Mouse (Mus musculus): ENCODE measurements around the gene Cep19. TPM values are rescaled to one million over a fixed set of nuclear protein-coding genes. Genes with fewer than 3 reads are reported as not detected.

Cep19 gene
- polyA plus RNA-seq, 1 experiment from 2014 or later = 19.1 TPM

- no peak for ATAC-seq (ENCODE audit: low FRiP score, low TSS enrichment)
- TF ChIP-seq EP300 (optimal IDR thresholded peaks at IDR 0.05) = no peak
- TF ChIP-seq CTCF (IDR thresholded peaks at IDR 0.05; ENCODE audit: low read depth) = no peak
- Histone ChIP-seq H3K4me1 (replicated peaks; ENCODE audit: control insufficient read depth, insufficient read depth) (no peaks in the 10 kb centered on the region), H3K27me3 (ENCODE audit: control insufficient read depth, insufficient read depth, low read length) (no peaks in the 10 kb centered on the region), H3K4me2 (replicated peaks; ENCODE audit: low read depth) (no peak overlapping the region), H3K9me3 (ENCODE audit: control insufficient read depth, low read length) (no peaks in the 10 kb centered on the region), H3K27ac (replicated peaks) (no peak overlapping the region), H3K9ac (ENCODE audit: low read length) (no peak overlapping the region), H3K4me3 (ENCODE audit: low read depth, low read length) (no peak overlapping the region), H3K36me3 (ENCODE audit: control insufficient read depth, insufficient read depth, low read length) (no peaks in the 10 kb centered on the region)
- no peak for DNase-seq (ENCODE audit: low spot score)
- WGBS = 67% methylated on average over 4 of the region's 4 CpGs
These were observed 27.4 kb downstream of the Cep19 start for GRCm38 (mm10) chr16:32127046-32127445.

GRCm38 (mm10) chr16:32129449-32130189 is 30.0 kb downstream of the Cep19 start:
- DNase-seq (ENCODE audit: low spot score) (no peak), ATAC-seq (ENCODE audit: low FRiP score, low TSS enrichment) (no peak)
- H3K4me2 ChIP-seq (replicated peaks; ENCODE audit: low read depth) = peak overlapping the region; percentile 35; the same call in 1 of the 2 replicates
- 58% methylated on average over 20 of the region's 20 CpGs for WGBS
- TF ChIP-seq CTCF (IDR thresholded peaks at IDR 0.05; ENCODE audit: low read depth) (no peak), EP300 (optimal IDR thresholded peaks at IDR 0.05) (no peak)
- H3K36me3 ChIP-seq (ENCODE audit: control insufficient read depth, insufficient read depth, low read length) = no peaks in the 10 kb centered on the region
- no peaks in the 10 kb centered on the region for H3K9me3 ChIP-seq (ENCODE audit: control insufficient read depth, low read length)
- H3K27ac ChIP-seq (replicated peaks) = 0 out of 2 replicates have a peak overlapping the region, but pooled peaks have one; percentile 30
- H3K27me3 ChIP-seq (ENCODE audit: control insufficient read depth, insufficient read depth, low read length) = no peaks in the 10 kb centered on the region
- H3K4me3 ChIP-seq (ENCODE audit: low read depth, low read length) = peak overlapping the region; percentile 28
- no peak overlapping the region for H3K9ac ChIP-seq (ENCODE audit: low read length)
- H3K4me1 ChIP-seq (replicated peaks; ENCODE audit: control insufficient read depth, insufficient read depth) = no peaks in the 10 kb centered on the region

DNA sequence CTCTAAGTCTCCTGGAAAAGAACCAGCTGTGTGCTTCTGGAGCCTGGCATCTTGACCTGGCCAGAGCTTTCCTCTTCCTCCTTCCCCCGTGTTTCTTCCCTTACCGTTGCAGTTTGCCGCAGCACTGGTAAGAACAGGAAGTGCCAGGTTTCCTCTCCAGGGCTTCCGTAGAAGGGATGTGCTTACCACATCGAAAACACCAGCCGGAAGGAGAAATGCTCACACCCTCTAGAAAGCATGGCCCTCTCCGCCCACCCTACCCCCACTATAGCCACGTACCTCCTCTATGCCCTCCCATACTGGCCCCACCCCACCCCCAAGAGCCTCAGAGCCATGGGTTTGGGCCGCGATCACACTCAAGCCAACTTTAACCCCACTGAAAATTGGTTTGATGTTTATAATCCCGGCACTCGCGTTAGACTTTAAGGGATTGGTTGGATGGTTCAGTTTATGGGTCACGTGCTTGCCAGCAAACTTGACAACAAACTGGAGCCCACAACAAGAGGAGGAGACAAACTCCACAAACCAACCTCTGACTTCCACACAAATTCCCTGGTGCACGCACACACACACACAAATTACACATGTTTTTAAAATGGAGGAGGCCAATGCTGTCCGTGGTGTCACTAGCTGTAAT is 30.7 kb downstream of the Cep19 start:
- no peaks in the 10 kb centered on the region for H3K27me3 ChIP-seq (ENCODE audit: control insufficient read depth, insufficient read depth, low read length)
- TF ChIP-seq EP300 (optimal IDR thresholded peaks at IDR 0.05) (no peak), CTCF (IDR thresholded peaks at IDR 0.05; ENCODE audit: low read depth) (no peak)
- peak; percentile 78 for ATAC-seq (ENCODE audit: low FRiP score, low TSS enrichment)
- 52% methylated on average over 16 of the region's 16 CpGs for WGBS
- H3K4me2 ChIP-seq (replicated peaks; ENCODE audit: low read depth) = peak overlapping the region; percentile 35
- H3K27ac ChIP-seq (replicated peaks) = 0 out of 2 replicates have a peak overlapping the region, but pooled peaks have one; percentile 4
- H3K4me3 ChIP-seq (ENCODE audit: low read depth, low read length) = peak overlapping the region; percentile 28
- peak; percentile 33 for DNase-seq (ENCODE audit: low spot score)
- H3K36me3 ChIP-seq (ENCODE audit: control insufficient read depth, insufficient read depth, low read length) = no peaks in the 10 kb centered on the region
- no peaks in the 10 kb centered on the region for H3K9me3 ChIP-seq (ENCODE audit: control insufficient read depth, low read length)
- H3K9ac ChIP-seq (ENCODE audit: low read length) = no peak overlapping the region
- no peaks in the 10 kb centered on the region for H3K4me1 ChIP-seq (replicated peaks; ENCODE audit: control insufficient read depth, insufficient read depth)

DNA sequence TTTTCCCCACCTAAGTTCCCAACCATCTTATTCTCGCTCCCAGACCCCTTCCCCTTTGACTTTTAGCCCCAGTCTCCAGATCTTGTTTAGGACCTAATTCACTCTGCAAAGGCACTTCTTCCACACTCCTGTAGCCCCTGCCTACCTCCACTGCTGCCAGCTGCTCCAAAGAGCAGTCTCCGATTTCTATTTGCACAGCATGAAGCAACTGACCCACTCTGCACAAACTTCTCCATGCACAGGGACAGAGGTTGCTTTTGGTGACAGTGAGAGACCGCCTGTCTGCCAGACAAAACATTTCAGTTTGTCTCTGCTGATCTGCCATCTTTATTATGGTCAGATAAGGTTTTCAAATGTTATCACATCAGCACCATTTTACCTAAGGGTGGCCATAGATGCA is 33.5 kb downstream of the Cep19 start:
- Histone ChIP-seq H3K9ac (ENCODE audit: low read length) (no peak overlapping the region), H3K4me3 (ENCODE audit: low read depth, low read length) (no peak overlapping the region), H3K4me1 (replicated peaks; ENCODE audit: control insufficient read depth, insufficient read depth) (no peaks in the 10 kb centered on the region), H3K27ac (replicated peaks) (no peak overlapping the region), H3K9me3 (ENCODE audit: control insufficient read depth, low read length) (no peaks in the 10 kb centered on the region), H3K36me3 (ENCODE audit: control insufficient read depth, insufficient read depth, low read length) (no peaks in the 10 kb centered on the region), H3K4me2 (replicated peaks; ENCODE audit: low read depth) (no peak overlapping the region), H3K27me3 (ENCODE audit: control insufficient read depth, insufficient read depth, low read length) (no peaks in the 10 kb centered on the region)
- no peak for TF ChIP-seq CTCF (IDR thresholded peaks at IDR 0.05; ENCODE audit: low read depth)
- TF ChIP-seq EP300 (optimal IDR thresholded peaks at IDR 0.05) = no peak
- no peak for DNase-seq (ENCODE audit: low spot score)
- no peak for ATAC-seq (ENCODE audit: low FRiP score, low TSS enrichment)
- 76% methylated on average over 3 of the region's 3 CpGs for WGBS

DNA sequence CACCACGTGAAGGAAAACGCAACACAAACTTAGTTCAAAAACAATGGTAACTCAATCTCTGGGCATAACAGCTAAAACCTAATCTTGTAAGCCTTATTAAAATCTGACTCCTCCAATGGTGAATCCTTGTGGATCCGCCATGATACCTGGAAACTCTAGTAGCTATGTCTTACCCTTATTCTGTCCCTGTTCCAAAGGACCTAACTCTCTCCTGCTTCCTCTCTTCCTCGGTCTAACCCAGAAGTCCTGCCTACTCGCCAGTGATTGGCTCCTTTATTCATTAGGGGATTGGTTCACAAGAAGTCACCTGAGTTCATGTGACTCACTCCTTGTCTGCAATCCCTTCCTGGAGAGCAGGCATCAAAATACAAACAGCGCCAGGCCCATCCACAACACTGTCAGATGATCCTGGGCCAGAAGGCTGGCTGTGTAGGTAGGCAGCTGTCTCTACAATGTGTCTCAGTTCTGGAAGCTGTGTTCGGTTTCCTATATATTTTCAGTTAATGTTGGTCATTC is 36.3 kb downstream of the Cep19 start:
- no peaks in the 10 kb centered on the region for H3K27me3 ChIP-seq (ENCODE audit: control insufficient read depth, insufficient read depth, low read length)
- no peaks in the 10 kb centered on the region for H3K9me3 ChIP-seq (ENCODE audit: control insufficient read depth, low read length)
- DNase-seq (ENCODE audit: low spot score) = no peak
- TF ChIP-seq CTCF (IDR thresholded peaks at IDR 0.05; ENCODE audit: low read depth) (no peak), EP300 (optimal IDR thresholded peaks at IDR 0.05) (no peak)
- H3K36me3 ChIP-seq (ENCODE audit: control insufficient read depth, insufficient read depth, low read length) = no peaks in the 10 kb centered on the region
- no peak overlapping the region for H3K9ac ChIP-seq (ENCODE audit: low read length)
- no peak overlapping the region for H3K4me2 ChIP-seq (replicated peaks; ENCODE audit: low read depth)
- H3K4me1 ChIP-seq (replicated peaks; ENCODE audit: control insufficient read depth, insufficient read depth) = no peaks in the 10 kb centered on the region
- no peak overlapping the region for H3K4me3 ChIP-seq (ENCODE audit: low read depth, low read length)
- H3K27ac ChIP-seq (replicated peaks) = no peak overlapping the region
- no peak for ATAC-seq (ENCODE audit: low FRiP score, low TSS enrichment)
- 78% methylated on average over 7 of the region's 7 CpGs for WGBS

GRCm38 (mm10) chr16:32138954-32139353 is 39.4 kb downstream of the Cep19 start:
- no peaks in the 10 kb centered on the region for H3K27me3 ChIP-seq (ENCODE audit: control insufficient read depth, insufficient read depth, low read length)
- H3K4me1 ChIP-seq (replicated peaks; ENCODE audit: control insufficient read depth, insufficient read depth) = no peaks in the 10 kb centered on the region
- H3K4me3 ChIP-seq (ENCODE audit: low read depth, low read length) = no peak overlapping the region
- no peak overlapping the region for H3K27ac ChIP-seq (replicated peaks)
- H3K9ac ChIP-seq (ENCODE audit: low read length) = no peak overlapping the region
- DNase-seq (ENCODE audit: low spot score) = no peak
- H3K4me2 ChIP-seq (replicated peaks; ENCODE audit: low read depth) = no peak overlapping the region
- TF ChIP-seq CTCF (IDR thresholded peaks at IDR 0.05; ENCODE audit: low read depth) (no peak), EP300 (optimal IDR thresholded peaks at IDR 0.05) (no peak)
- ATAC-seq (ENCODE audit: low FRiP score, low TSS enrichment) = no peak
- no peaks in the 10 kb centered on the region for H3K36me3 ChIP-seq (ENCODE audit: control insufficient read depth, insufficient read depth, low read length)
- 73% methylated on average over 1 of the region's 1 CpGs for WGBS
- no peaks in the 10 kb centered on the region for H3K9me3 ChIP-seq (ENCODE audit: control insufficient read depth, low read length)
